Mouse (Mus musculus): Measurements from ENCODE around the gene Zfpm1.

- TF ChIP-seq POLR2A (IDR thresholded peaks at IDR 0.05; ENCODE audit: low read depth, low read length) (no peak), CTCF (IDR thresholded peaks at IDR 0.05; ENCODE audit: extremely low read depth, insufficient read depth, insufficient read length, insufficient replicate concordance) (no peak)
Measured at GRCm38 (mm10) chr8:122333531-122333930, 51.6 kb downstream of the Zfpm1 start.
